Mouse (Mus musculus): ENCODE results near the gene Dnmt3l. TPM values are rescaled to one million over a fixed set of nuclear protein-coding genes. Genes with fewer than 3 reads are reported as not detected.

Dnmt3l gene
- total RNA-seq, 2 experiments from 2014 or later = 0.54 TPM; not detected in 1

DNA sequence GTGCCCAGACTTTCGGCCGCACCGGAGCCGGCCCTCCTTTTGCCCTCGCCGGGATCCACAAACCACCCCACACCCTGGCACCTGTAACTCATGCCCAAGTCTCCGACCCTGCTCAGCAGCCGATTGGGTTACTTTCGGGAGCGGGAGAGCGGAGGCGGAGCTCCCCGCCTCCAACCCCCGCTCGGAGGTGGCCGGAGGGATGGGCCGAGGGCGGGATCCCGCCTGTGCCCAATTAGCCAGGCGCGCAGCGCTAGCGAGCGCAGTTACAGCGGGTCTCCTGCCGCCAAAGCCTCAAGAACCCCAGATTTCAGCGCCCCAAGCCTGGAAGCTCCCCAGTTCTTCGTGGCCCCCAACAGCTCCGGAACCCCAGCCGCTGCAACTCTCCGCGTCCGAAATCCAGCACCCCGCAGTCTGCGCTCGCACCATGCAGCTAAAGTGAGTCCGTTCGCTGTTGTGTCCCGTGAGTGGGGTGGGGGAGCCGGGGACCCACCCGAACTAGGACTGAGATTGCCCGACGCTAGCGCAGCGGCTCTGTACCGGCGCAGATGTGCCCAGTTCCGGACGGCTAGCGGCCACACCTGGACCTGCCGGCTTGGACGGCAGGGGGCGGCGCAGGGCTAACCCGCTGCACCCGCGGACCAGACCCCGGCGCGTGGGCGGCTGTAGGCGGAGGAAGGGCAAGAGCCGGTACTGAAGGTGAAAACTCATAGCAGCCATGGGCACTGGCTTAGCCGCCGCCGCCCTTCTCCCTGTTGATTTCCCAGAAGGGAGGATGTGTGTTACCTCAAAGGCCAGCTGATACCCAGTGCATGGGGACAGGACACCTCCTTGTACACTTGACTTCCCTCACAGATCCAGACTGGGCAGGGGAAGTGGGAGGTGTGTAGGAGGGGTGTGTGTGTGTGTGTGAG lies 27.6 kb downstream of the Dnmt3l start, which contains the start of gene Icosl:
Gene Icosl, plus strand, starts transcription at position 202 of the 911 bp plus-strand sequence.
- intact Hi-C loops (cut with DNase I) = no loop called here
- H3K27ac ChIP-seq = peak within 1 kb of the TSS; percentile 63; the same call in 1 of the 2 replicates
- peak within 1 kb of the TSS; percentile 47 for H3K4me3 ChIP-seq
- TF ChIP-seq CTCF (IDR thresholded peaks at IDR 0.05) = peak; percentile 51
- peak; percentile 40 to 52 for DNase-seq (ENCODE audit: extremely low spot score in 1 of 2, low spot score in 2 of 2)

DNA sequence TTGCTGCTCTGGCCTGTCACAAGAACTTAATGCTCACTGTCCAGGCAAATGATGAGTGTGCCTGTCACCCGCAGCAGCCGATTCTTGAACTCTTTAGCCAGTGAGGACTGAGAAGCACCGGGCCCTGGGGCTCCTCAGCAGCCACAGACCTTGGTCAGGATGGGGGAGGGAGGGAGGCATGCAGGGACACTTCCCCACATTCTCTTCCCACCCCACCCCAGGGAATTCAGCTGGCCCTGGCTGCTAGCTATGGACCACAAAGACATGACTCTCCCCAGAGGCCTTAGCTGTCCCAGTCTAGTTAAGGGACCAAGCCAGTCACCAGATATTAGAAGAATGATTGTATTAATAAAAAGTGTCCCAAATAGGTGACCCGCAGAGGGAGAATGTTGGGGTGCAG lies 32.4 kb downstream of the Dnmt3l start:
- intact Hi-C loops (cut with DNase I) = no loop called here
- Histone ChIP-seq H3K4me3 (no peak overlapping the region), H3K27ac (no peak overlapping the region)
- no peak for TF ChIP-seq CTCF (IDR thresholded peaks at IDR 0.05)
- DNase-seq (ENCODE audit: extremely low spot score in 1 of 2, low spot score in 2 of 2) = no peak

DNA sequence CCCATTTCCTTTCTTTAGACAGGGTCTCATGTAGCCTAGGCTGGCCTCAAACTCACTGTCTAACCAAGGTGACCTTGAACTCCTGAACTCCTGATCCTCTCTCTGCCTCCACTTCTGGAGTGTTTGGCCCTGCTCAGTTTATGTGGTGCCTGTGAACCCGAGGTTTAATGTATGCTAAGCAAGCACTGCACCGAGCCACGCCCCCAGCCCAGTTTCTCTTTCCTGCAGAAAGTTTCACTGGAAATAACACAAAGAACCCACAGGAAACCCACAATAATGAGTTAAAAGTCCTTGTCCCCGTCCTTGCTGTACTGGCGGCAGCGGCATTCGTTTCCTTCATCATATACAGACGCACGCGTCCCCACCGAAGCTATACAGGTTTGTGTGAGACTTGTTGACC lies 33.2 kb downstream of the Dnmt3l start:
- no peak for TF ChIP-seq CTCF (IDR thresholded peaks at IDR 0.05)
- Histone ChIP-seq H3K4me3 (no peak overlapping the region), H3K27ac (no peak overlapping the region)
- no peak for DNase-seq (ENCODE audit: extremely low spot score in 1 of 2, low spot score in 2 of 2)
- intact Hi-C loops (cut with DNase I) = no loop called here

DNA sequence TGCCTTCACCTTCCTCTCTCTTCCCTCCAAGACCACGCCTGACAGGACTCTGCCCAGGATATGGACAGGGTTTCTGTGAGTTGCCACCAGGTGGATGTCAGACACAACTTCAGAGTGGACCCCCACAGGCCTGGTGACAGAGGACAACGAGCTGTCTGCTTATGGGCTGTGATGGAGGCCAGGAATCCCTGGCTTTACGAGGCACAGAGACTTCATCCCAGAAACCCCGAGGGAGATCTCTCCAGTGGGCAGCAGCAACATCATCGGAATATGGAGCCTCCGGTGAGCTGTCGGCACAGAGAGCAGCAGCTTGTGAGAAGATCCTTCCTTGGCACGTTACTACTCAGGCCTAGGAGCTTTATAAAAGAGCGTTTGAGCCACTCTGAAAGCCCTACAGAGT lies 36.1 kb downstream of the Dnmt3l start:
- intact Hi-C loops (cut with DNase I) = no loop called here
- no peak for TF ChIP-seq CTCF (IDR thresholded peaks at IDR 0.05)
- no peak for DNase-seq (ENCODE audit: extremely low spot score in 1 of 2, low spot score in 2 of 2)
- Histone ChIP-seq H3K4me3 (no peak overlapping the region), H3K27ac (no peak overlapping the region)

DNA sequence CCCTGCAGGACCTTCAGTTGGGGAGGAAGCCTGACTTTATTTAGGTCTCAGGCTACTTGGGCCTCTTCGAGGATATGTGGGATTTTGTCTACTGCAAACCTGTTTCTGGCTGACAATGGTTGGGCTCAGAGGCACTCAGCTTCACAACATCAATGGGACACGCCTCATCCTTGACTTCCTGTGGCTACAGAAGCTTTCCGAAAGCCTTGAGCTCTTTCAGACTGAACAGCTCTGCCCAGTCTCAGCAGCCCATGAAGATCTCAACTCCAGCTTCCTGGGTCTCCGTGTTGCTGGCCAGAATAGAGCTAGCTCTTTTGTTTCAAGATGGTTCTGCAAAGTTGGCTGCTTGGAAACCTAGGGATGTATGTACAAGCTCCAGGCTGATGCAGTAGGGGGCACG lies 36.5 kb downstream of the Dnmt3l start:
- no peak overlapping the region for H3K27ac ChIP-seq
- no peak for DNase-seq (ENCODE audit: extremely low spot score in 1 of 2, low spot score in 2 of 2)
- no peak for TF ChIP-seq CTCF (IDR thresholded peaks at IDR 0.05)
- H3K4me3 ChIP-seq = no peak overlapping the region
- intact Hi-C loops (cut with DNase I) = no loop called here

DNA sequence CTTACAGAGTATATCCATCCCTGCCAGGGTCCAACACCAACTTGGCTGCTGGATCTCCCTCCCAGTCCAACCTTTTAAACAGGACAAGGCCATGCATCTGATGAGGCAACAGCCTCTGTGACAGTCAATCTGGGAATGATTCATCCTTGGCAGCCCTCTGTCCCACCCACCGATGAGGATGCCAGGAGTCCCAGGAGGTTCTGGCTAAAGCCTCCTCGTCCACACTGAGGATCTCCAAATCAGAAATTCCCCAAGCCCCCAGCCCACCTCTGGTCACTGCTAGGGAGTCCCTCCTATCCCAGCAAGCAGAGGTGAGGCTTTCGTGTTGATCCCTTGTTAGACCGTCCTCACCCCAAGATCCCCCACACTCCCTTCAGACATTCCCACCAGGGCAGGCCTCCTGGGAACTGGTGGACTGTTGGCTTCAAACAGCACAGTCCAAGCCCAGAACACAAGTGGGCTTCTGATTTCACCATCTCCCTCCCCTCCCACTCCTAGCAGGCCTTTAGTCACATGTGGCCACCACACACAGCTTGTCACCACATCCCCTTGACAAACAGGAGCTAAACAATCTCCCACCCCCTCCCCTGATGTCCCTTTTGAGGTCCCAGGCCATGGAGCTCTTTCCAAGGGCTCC lies 38.3 kb downstream of the Dnmt3l start:
- intact Hi-C loops (cut with DNase I) = no loop called here
- no peak for DNase-seq (ENCODE audit: extremely low spot score in 1 of 2, low spot score in 2 of 2)
- no peak for TF ChIP-seq CTCF (IDR thresholded peaks at IDR 0.05)
- Histone ChIP-seq H3K4me3 (no peak overlapping the region), H3K27ac (no peak overlapping the region)

DNA sequence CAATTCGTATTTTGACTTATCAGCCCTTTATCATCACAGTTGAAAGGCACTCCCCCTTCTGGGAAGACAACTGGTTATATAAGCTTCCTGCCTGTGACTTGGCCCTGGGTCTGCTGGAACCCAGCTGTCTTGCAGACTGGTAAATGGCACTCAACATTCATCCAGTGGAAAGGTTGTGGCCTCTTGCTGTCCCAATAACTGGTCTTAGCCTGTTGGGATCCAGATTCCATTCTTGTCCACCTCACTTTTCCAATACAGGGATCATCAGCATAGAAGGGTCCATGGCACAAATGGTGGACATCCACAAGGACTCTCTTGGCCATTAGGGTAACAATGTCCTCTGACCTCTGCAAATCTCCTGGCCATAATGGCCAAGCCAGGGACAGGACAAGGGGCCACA lies 42.3 kb downstream of the Dnmt3l start:
- DNase-seq (ENCODE audit: extremely low spot score in 1 of 2, low spot score in 2 of 2) = no peak
- intact Hi-C loops (cut with DNase I) = no loop called here
- TF ChIP-seq CTCF (IDR thresholded peaks at IDR 0.05) = no peak

DNA sequence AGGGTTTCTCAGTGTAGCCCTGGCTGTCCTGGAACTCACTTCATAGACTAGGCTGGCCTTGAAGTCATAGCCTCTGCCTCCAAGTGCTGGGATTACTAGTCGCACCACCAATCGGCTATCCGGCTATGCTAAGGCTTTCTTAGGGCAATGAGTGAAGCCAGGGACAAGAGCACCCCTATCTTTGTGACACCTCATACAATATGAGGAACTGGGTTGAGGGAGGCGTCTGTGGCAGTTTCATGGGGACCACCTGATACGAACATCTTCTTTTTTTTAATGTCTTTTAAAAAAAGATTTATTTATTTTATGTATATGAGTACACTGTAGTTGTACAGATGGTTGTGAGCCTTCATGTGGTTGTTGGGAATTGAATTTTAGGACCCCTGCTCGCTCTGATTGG lies 44.0 kb downstream of the Dnmt3l start:
- H3K4me3 ChIP-seq = no peak overlapping the region
- no peak for TF ChIP-seq CTCF (IDR thresholded peaks at IDR 0.05)
- H3K27ac ChIP-seq = no peak overlapping the region
- DNase-seq (ENCODE audit: extremely low spot score in 1 of 2, low spot score in 2 of 2) = no peak
- intact Hi-C loops (cut with DNase I) = no loop called here

More for the DNA sequence above, 42.3 kb downstream of the Dnmt3l start:
- no peak overlapping the region for H3K4me3 ChIP-seq
- no peak overlapping the region for H3K27ac ChIP-seq

DNA sequence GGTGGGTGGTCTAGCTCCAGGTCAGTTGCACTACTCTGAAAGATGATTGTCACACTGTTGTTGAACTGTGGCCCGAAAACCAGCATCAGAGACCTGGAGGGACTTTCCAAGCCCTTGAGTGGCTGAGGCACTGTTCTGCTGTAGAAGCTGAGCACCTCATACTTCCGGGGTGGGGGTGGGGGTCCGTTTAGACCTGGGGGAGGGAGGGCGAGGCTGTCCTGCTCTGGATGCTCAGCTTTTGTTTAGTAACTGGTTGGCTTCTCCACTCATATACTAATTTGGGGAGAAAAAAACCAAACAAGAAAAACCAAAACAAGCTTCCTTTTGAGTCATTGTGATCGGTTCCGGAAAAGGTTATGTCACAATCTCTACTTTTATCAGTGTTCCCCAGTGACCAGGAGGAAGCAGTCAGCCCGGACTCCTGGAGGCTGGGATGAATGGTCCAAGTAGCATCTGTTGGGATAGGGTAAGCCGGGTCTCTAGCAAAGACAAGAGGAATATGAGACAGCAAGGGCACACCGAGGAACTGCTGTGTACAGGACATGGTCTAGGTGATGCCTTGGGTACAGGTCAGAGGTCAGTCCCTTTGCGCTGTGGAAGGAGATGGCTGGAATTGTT lies 44.8 kb downstream of the Dnmt3l start:
- Histone ChIP-seq H3K4me3 (no peak overlapping the region), H3K27ac (no peak overlapping the region)
- intact Hi-C loops (cut with DNase I) = no loop called here
- DNase-seq (ENCODE audit: extremely low spot score in 1 of 2, low spot score in 2 of 2) = no peak
- TF ChIP-seq CTCF (IDR thresholded peaks at IDR 0.05) = no peak

DNA sequence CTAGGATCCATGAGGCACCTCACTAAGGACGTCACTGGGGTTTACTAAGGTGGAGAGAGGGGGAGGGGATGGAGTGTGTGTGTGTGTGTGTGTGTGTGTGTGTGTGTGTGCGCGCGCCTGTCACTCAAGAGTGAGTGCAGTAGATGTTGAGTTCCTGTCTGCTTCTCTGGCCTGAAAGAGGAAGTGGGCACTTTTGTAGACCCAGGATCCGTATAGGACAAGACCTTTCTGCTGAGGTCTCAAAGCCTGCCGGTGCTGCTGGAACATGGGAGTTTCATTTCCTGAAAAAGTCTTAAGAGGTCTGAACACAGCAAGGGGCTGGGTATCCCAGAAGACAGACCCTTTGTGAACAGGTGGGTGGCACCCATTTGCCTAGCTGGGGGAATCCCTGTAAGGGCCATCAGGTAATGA lies 45.4 kb downstream of the Dnmt3l start:
- no peak overlapping the region for H3K4me3 ChIP-seq
- intact Hi-C loops (cut with DNase I) = no loop called here
- TF ChIP-seq CTCF (IDR thresholded peaks at IDR 0.05) = no peak
- no peak overlapping the region for H3K27ac ChIP-seq
- DNase-seq (ENCODE audit: extremely low spot score in 1 of 2, low spot score in 2 of 2) = no peak

DNA sequence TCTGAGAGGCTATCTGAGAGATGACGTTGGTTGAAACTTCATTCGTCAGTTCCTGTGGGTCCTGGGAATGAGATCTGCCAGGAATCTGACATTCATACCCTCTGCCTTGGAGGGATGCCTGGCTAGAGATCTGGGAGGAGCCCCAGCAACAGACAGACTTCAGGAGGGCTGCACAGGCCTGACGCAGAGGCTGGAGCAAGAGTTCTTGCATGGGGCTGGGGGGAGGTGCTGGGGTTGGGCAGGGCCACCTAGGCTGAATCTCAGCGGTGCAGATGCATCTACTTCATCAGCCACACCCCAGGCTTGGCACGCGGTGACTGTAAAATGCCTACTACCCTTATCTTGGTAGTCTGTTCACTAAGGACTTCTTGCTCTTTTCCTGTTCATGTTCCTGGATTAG lies 48.5 kb downstream of the Dnmt3l start:
- Histone ChIP-seq H3K27ac (no peak overlapping the region), H3K4me3 (no peak overlapping the region)
- no peak for DNase-seq (ENCODE audit: extremely low spot score in 1 of 2, low spot score in 2 of 2)
- no peak for TF ChIP-seq CTCF (IDR thresholded peaks at IDR 0.05)
- intact Hi-C loops (cut with DNase I) = no loop called here

Data from left cerebral cortex, adult 2 months (tissue).